Mouse (Mus musculus): ENCODE measurements around the gene Ankle2. TPM values are rescaled to one million over a fixed set of nuclear protein-coding genes. Genes with fewer than 3 reads are reported as not detected.

Gene Ankle2
- polyA plus RNA-seq, 1 experiment = 16.8 TPM

- H3K4me3 ChIP-seq (ENCODE audit: insufficient read depth, low read length) = no peak overlapping the region
- TF ChIP-seq CTCF (IDR thresholded peaks at IDR 0.05; ENCODE audit: extremely low read depth, insufficient read depth, low read length) = no peak
- no peak for TF ChIP-seq POLR2A (IDR thresholded peaks at IDR 0.05; ENCODE audit: extremely low read depth, insufficient read depth, low read length)
These were observed 65.8 kb downstream of the Ankle2 start for GRCm38 (mm10) chr5:110296637-110297036.

GRCm38 (mm10) chr5:110300591-110300990, 69.8 kb downstream of the Ankle2 start:
- Histone ChIP-seq H3K27ac (ENCODE audit: insufficient read depth, low read length) (no peak overlapping the region), H3K4me1 (ENCODE audit: control insufficient read depth, insufficient read depth, low read length) (no peaks in the 10 kb centered on the region), H3K4me3 (ENCODE audit: insufficient read depth, low read length) (no peak overlapping the region)
- TF ChIP-seq CTCF (IDR thresholded peaks at IDR 0.05; ENCODE audit: extremely low read depth, insufficient read depth, low read length) (no peak), POLR2A (IDR thresholded peaks at IDR 0.05; ENCODE audit: extremely low read depth, insufficient read depth, low read length) (no peak)

More at GRCm38 (mm10) chr5:110296637-110297036, 65.8 kb downstream of the Ankle2 start:
- Histone ChIP-seq H3K4me1 (ENCODE audit: control insufficient read depth, insufficient read depth, low read length) (no peaks in the 10 kb centered on the region), H3K27ac (ENCODE audit: insufficient read depth, low read length) (no peak overlapping the region)

Other genes starting within 250 kb of the Ankle2 start
- 45.0 and 47.0 TPM in 2 replicates for gene Zfp932, start 234.5 kb upstream of the Ankle2 start, polyA plus RNA-seq (2012; rRNA removed)
- 1.4 and 1.7 TPM in 2 replicates for gene Gm17655, start 158.5 kb upstream of the Ankle2 start, polyA plus RNA-seq (2012; rRNA removed)
- gene Gm35315, start 136.6 kb upstream of the Ankle2 start, polyA plus RNA-seq (2012; rRNA removed) = 0.77 and 0.93 TPM in 2 replicates
- 18.6 and 20.3 TPM in 2 replicates for gene Plcxd1, start 131.0 kb upstream of the Ankle2 start, polyA plus RNA-seq (2012; rRNA removed)
- 155 and 164 TPM in 2 replicates for gene Gtpbp6, start 122.8 kb upstream of the Ankle2 start, polyA plus RNA-seq (2012; rRNA removed)
- 6.8 and 6.9 TPM in 2 replicates for gene Zfp605, start 120.9 kb upstream of the Ankle2 start, polyA plus RNA-seq (2012; rRNA removed)
- 76.7 and 93.4 TPM in 2 replicates for gene Chfr, start 95.2 kb upstream of the Ankle2 start, polyA plus RNA-seq (2012; rRNA removed)
- gene Golga3, start 54.3 kb upstream of the Ankle2 start, polyA plus RNA-seq (2012; rRNA removed) = 19.6 and 20.6 TPM in 2 replicates
- gene Pgam5, start 38.9 kb downstream of the Ankle2 start, polyA plus RNA-seq (2012; rRNA removed) = 45.6 and 47.0 TPM in 2 replicates
- gene Pxmp2, start 55.2 kb downstream of the Ankle2 start, polyA plus RNA-seq (2012; rRNA removed) = 11.2 and 11.4 TPM in 2 replicates
- 1.6 TPM in 2 replicates for gene Pole, start 55.3 kb downstream of the Ankle2 start, polyA plus RNA-seq (2012; rRNA removed)
- gene P2rx2, start 112.2 kb downstream of the Ankle2 start, polyA plus RNA-seq (2012; rRNA removed) = 0.21 TPM in 2 replicates
- not detected in 2 replicates for gene Lrcol1, start 113.7 kb downstream of the Ankle2 start, polyA plus RNA-seq (2012; rRNA removed)
- gene Fbrsl1, start 217.5 kb downstream of the Ankle2 start, polyA plus RNA-seq (2012; rRNA removed) = 42.9 and 44.5 TPM in 2 replicates